Mouse (Mus musculus) CH12.LX (cell line): ENCODE data around the gene Pcbd2. TPM values are rescaled to one million over a fixed set of nuclear protein-coding genes. Genes with fewer than 3 reads are reported as not detected.

Source experiments
- DNase-seq: peaks from one replicate; pipeline ENCODE4 v3.0.0-alpha.2; 2013; ENCODE audit errors: extremely low read depth
- H3K27ac ChIP-seq: 2 replicates; pipeline ENCODE4 v1.5.1; 2012; ENCODE audit warnings: low read depth, mild to moderate bottlenecking, control low read depth, moderate library complexity; ENCODE audit not compliant: insufficient read depth
- H3K27me3 ChIP-seq: replicated peaks from 2 replicates; pipeline ENCODE3; 2012; ENCODE audit warnings: inconsistent platforms
- H3K36me3 ChIP-seq, 2 experiments: replicated peaks in 1 of 2; 2 replicates each; pipeline versions ENCODE3 to v1.6.1; 2012; ENCODE audit warnings: inconsistent platforms in 1 of 2, low read length in 1 of 2, mild to moderate bottlenecking in 1 of 2, mixed read lengths in 1 of 2, moderate library complexity in 1 of 2; ENCODE audit not compliant: control insufficient read depth in 1 of 2, insufficient read depth in 1 of 2
- H3K4me1 ChIP-seq, 2 experiments: 2 replicates each; pipeline ENCODE4 v1.6.1; 2012; ENCODE audit warnings: inconsistent platforms in 1 of 2, moderate library complexity in 1 of 2; ENCODE audit not compliant: insufficient read depth in 2 of 2, control insufficient read depth in 1 of 2
- H3K4me2 ChIP-seq: 2 replicates; pipeline ENCODE4 v1.6.1; 2012; ENCODE audit warnings: low read depth, mild to moderate bottlenecking, control low read depth; ENCODE audit not compliant: poor library complexity, insufficient read depth, severe bottlenecking
- H3K4me3 ChIP-seq, 3 experiments: fragments of 150-350 bp in 1 of 3; sonication (generic) in 1 of 3; replicated peaks in 1 of 3; 2 replicates each; pipeline versions ENCODE3 to v1.5.1; 2011 to 2012; ENCODE audit warnings: low read depth in 2 of 3, low read length in 2 of 3, mild to moderate bottlenecking in 2 of 3, moderate library complexity in 2 of 3, control low read depth in 1 of 3, improper control_type of control experiment in 1 of 3, inconsistent platforms in 1 of 3, mixed read lengths in 1 of 3; ENCODE audit not compliant: poor library complexity in 1 of 3
- H3K79me2 ChIP-seq: replicated peaks from 2 replicates; pipeline ENCODE4 v1.6.1; 2012; ENCODE audit warnings: mild to moderate bottlenecking, moderate library complexity; ENCODE audit not compliant: control insufficient read depth, poor library complexity, insufficient read depth, severe bottlenecking; ENCODE audit errors: extremely low read depth
- H3K9ac ChIP-seq: 2 replicates; pipeline ENCODE4 v1.6.1; 2012; ENCODE audit warnings: low read depth, mild to moderate bottlenecking, control low read depth, moderate library complexity; ENCODE audit not compliant: insufficient read depth
- H3K9me3 ChIP-seq: replicated peaks from 2 replicates; pipeline ENCODE3; 2012; ENCODE audit warnings: low read length, inconsistent platforms, mixed read lengths
- CHD2 ChIP-seq: IDR thresholded peaks from 2 replicates; pipeline ENCODE4 v1.6.1; 2011; ENCODE audit warnings: low read length, improper control_type of control experiment
- CTCF ChIP-seq, 2 experiments: IDR thresholded peaks in 1 of 2; conservative IDR thresholded peaks in 1 of 2; 2 replicates each; pipeline ENCODE4 v1.5.1; 2011 to 2012; ENCODE audit warnings: low read depth in 2 of 2, low read length in 2 of 2, improper control_type of control experiment in 1 of 2, inconsistent platforms in 1 of 2, mild to moderate bottlenecking in 1 of 2, moderate library complexity in 1 of 2
- GABPA ChIP-seq: IDR thresholded peaks from 2 replicates; pipeline ENCODE4 v1.6.1; 2012; ENCODE audit warnings: low read depth, low read length, improper control_type of control experiment, inconsistent platforms; ENCODE audit not compliant: insufficient replicate concordance
- IRF4 ChIP-seq: IDR thresholded peaks from 2 replicates; pipeline ENCODE4 v1.6.1; 2014; ENCODE audit warnings: low read depth, mild to moderate bottlenecking, inconsistent platforms, low read length, improper control_type of control experiment
- JUN ChIP-seq: IDR thresholded peaks from 2 replicates; pipeline ENCODE4 v1.6.1; 2011; ENCODE audit warnings: low read depth, mild to moderate bottlenecking, low read length, improper control_type of control experiment, moderate library complexity; ENCODE audit not compliant: insufficient read depth
- JUND ChIP-seq: conservative IDR thresholded peaks from 2 replicates; pipeline ENCODE4 v1.6.1; 2011; ENCODE audit warnings: low read depth, low read length, improper control_type of control experiment
- KAT2A ChIP-seq: IDR thresholded peaks from 2 replicates; pipeline ENCODE4 v1.6.1; 2012; ENCODE audit warnings: low read length, improper control_type of control experiment, inconsistent platforms; ENCODE audit not compliant: insufficient replicate concordance
- MAFK ChIP-seq: IDR thresholded peaks from 2 replicates; pipeline ENCODE4 v1.6.1; 2011; ENCODE audit warnings: low read length, improper control_type of control experiment; ENCODE audit not compliant: insufficient replicate concordance
- MAX ChIP-seq: IDR thresholded peaks from 2 replicates; pipeline ENCODE4 v1.6.1; 2011; ENCODE audit warnings: low read length, improper control_type of control experiment
- NELFE ChIP-seq: IDR thresholded peaks from 2 replicates; pipeline ENCODE4 v1.6.1; 2011; ENCODE audit warnings: low read depth, low read length, improper control_type of control experiment
- NRF1 ChIP-seq: IDR thresholded peaks from 2 replicates; pipeline ENCODE4 v1.6.1; 2014; ENCODE audit warnings: low read depth, mild to moderate bottlenecking, inconsistent platforms, low read length, improper control_type of control experiment, moderate library complexity
- POLR2AphosphoS2 ChIP-seq: IDR thresholded peaks from 2 replicates; pipeline ENCODE4 v1.6.1; 2011; ENCODE audit warnings: low read depth, low read length, improper control_type of control experiment
- RAD21 ChIP-seq: IDR thresholded peaks from 2 replicates; pipeline ENCODE4 v1.6.1; 2011; ENCODE audit warnings: low read depth, mild to moderate bottlenecking, low read length, improper control_type of control experiment, moderate library complexity
- SIN3A ChIP-seq: IDR thresholded peaks from 2 replicates; pipeline ENCODE4 v1.6.1; 2012; ENCODE audit warnings: low read length, improper control_type of control experiment, inconsistent platforms
- TCF12 ChIP-seq: IDR thresholded peaks from 2 replicates; pipeline ENCODE4 v1.6.1; 2014; ENCODE audit warnings: low read depth, mild to moderate bottlenecking, inconsistent platforms, low read length, improper control_type of control experiment
- UBTF ChIP-seq: IDR thresholded peaks from 2 replicates; pipeline ENCODE4 v1.6.1; 2012; ENCODE audit warnings: low read depth, mild to moderate bottlenecking, inconsistent platforms, low read length, improper control_type of control experiment, moderate library complexity
- ZMIZ1 ChIP-seq: IDR thresholded peaks from 2 replicates; pipeline ENCODE4 v1.6.1; 2012; ENCODE audit warnings: low read depth, mild to moderate bottlenecking, inconsistent platforms, low read length, improper control_type of control experiment
- ZNF384 ChIP-seq: IDR thresholded peaks from 2 replicates; pipeline ENCODE4 v1.6.1; 2012; ENCODE audit warnings: low read depth, low read length, improper control_type of control experiment, inconsistent platforms
- dilution Hi-C: fragments of 300-500 bp; cut with MboI; formaldehyde crosslinking; loops from 2 replicates; pipeline ENCODE4 v1.14.3; 2020; ENCODE audit warnings: low sequenced_read_pairs; ENCODE audit not compliant: extremely low pct_unique_long_range_greater_than_20kb, extremely low pct_ligation_motif_present
- in situ Hi-C: fragments of 300-500 bp; cut with MboI; formaldehyde crosslinking; loops from 3 replicates; pipeline ENCODE4 v1.14.3; 2019; ENCODE audit warnings: low sequenced_read_pairs, low pct_ligation_motif_present, low pct_unique_long_range_greater_than_20kb, mixed read lengths
- polyA plus RNA-seq: library from polyadenylated mRNA; unstranded; fragments of >175 nt; gene quantifications from 2 replicates; pipeline ENCODE4 v1.2.1, GENCODE M21; 2012; ENCODE audit warnings: low read depth; ENCODE audit not compliant: insufficient read length
- total RNA-seq, 2 experiments: library from RNA; depleted of rRNA; stranded (reverse); fragments of 300-350 nt in 1 of 2; fragments of >200 nt in 1 of 2; gene quantifications; 2 replicates each; pipeline ENCODE4 v1.2.3; 2012 to 2014

Gene Pcbd2
- total and polyA plus RNA-seq, 3 experiments = 20.6 to 44.9 (median 32.1) TPM

DNA sequence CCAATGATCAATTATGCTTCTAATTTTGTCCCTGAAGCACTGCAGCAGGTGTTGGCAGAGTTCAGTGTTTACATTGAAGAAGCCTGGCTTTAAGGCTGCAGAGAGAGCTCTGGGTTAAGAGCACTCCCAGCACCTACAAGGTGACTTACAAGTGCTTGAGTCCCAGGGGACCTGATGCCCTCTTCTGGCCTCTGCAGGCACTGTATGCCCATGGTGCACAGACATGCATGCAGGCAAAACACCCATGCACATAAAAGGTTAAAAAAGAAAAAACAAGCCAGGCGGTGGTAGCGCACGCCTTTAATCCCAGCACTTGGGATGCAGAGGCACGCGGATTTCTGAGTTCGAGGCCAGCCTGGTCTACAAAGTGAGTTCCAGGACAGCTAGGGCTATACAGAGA lies 30.5 kb downstream of the Pcbd2 start:
- no peak overlapping the region for H3K9ac ChIP-seq

GRCm38 (mm10) chr13:55760576-55760975 lies 33.4 kb downstream of the Pcbd2 start:
- H3K79me2 ChIP-seq = no peaks in the 10 kb centered on the region
- no peak overlapping the region for H3K4me2 ChIP-seq
- H3K27me3 ChIP-seq = no peaks in the 10 kb centered on the region
- dilution Hi-C loops (no loop called here), in situ Hi-C loops (no loop called here)
- no peak overlapping the region for H3K9ac ChIP-seq
- no peaks in the 10 kb centered on the region for H3K4me1 ChIP-seq
- DNase-seq = no peak
- H3K9me3 ChIP-seq = no peaks in the 10 kb centered on the region
- no peak for TF ChIP-seq ZMIZ1
- no peak for TF ChIP-seq JUN
- TF ChIP-seq, all 38 proteins: peak for 0
- no peak overlapping the region for H3K27ac ChIP-seq
- H3K4me3 ChIP-seq = no peak overlapping the region
- peaks cover 0 to 14% of the 10 kb centered on the region in 2 experiments for H3K36me3 ChIP-seq

More for the DNA sequence above, 30.5 kb downstream of the Pcbd2 start:
- Histone ChIP-seq H3K27me3 (no peaks in the 10 kb centered on the region), H3K9me3 (no peaks in the 10 kb centered on the region), H3K27ac (no peak overlapping the region), H3K4me3 (no peak overlapping the region), H3K4me2 (no peak overlapping the region), H3K79me2 (no peaks in the 10 kb centered on the region), H3K36me3 (peaks cover 0 to 11% of the 10 kb centered on the region in 2 experiments), H3K4me1 (no peaks in the 10 kb centered on the region)
- dilution Hi-C loops (no loop called here), in situ Hi-C loops (no loop called here)
- DNase-seq = peak; percentile 45
- TF ChIP-seq CTCF (conservative IDR thresholded peaks at IDR 0.05 in 1 of 2, IDR thresholded peaks at IDR 0.05 in 1 of 2; ENCODE audit: low read depth in 2 of 2, low read length in 2 of 2) = peak in 1 of 2 experiments; percentile 53; a peak in 2 of 4 replicates
- TF ChIP-seq ZNF384 = no peak

- in situ Hi-C loops = no loop called here
- Histone ChIP-seq H3K9me3 (no peaks in the 10 kb centered on the region), H3K4me1 (no peaks in the 10 kb centered on the region), H3K27me3 (no peaks in the 10 kb centered on the region), H3K4me2 (no peak overlapping the region), H3K27ac (no peak overlapping the region), H3K79me2 (no peaks in the 10 kb centered on the region), H3K9ac (no peak overlapping the region), H3K4me3 (no peak overlapping the region), H3K36me3 (peaks cover 0 to 14% of the 10 kb centered on the region in 2 experiments)
- dilution Hi-C loops = no loop called here
- TF ChIP-seq MAX (no peak), MAFK (no peak), CHD2 (no peak), UBTF (no peak), JUND (no peak), TCF12 (no peak), CTCF (conservative IDR thresholded peaks at IDR 0.05 in 1 of 2, IDR thresholded peaks at IDR 0.05 in 1 of 2; ENCODE audit: low read depth in 2 of 2, low read length in 2 of 2) (no peak), KAT2A (no peak), IRF4 (no peak), POLR2AphosphoS2 (no peak), SIN3A (no peak), GABPA (no peak), NELFE (no peak), JUN (no peak), ZMIZ1 (no peak), RAD21 (no peak), NRF1 (no peak)
- DNase-seq = no peak
These were observed 34.3 kb downstream of the Pcbd2 start for GRCm38 (mm10) chr13:55761486-55761885.
